Mouse (Mus musculus): ENCODE measurements around the gene Cdhr4. TPM values are rescaled to one million over a fixed set of nuclear protein-coding genes. Genes with fewer than 3 reads are reported as not detected.

Gene Cdhr4
- polyA plus RNA-seq, 1 experiment from 2014 or later, result 1.5 TPM

Other genes with a start within 250 kb of the Cdhr4 start
- 229 and 230 TPM in 2 replicates for gene Rbm5, start 221.5 kb upstream of the Cdhr4 start, polyA plus RNA-seq (2015; fragmentation: Nextera tagmentation; extraction: Ambion mirVana)
- 85.4 and 86.3 TPM in 2 replicates for gene Rbm6, start 119.3 kb upstream of the Cdhr4 start, polyA plus RNA-seq (2015; fragmentation: Nextera tagmentation; extraction: Ambion mirVana)
- 23.0 and 23.3 TPM in 2 replicates for gene Mon1a, start 104.3 kb upstream of the Cdhr4 start, polyA plus RNA-seq (2015; fragmentation: Nextera tagmentation; extraction: Ambion mirVana)
- 3.4 and 4.3 TPM in 2 replicates for gene Mst1r, start 85.6 kb upstream of the Cdhr4 start, polyA plus RNA-seq (2015; fragmentation: Nextera tagmentation; extraction: Ambion mirVana)
- not detected in 2 replicates for gene Actl11, start 64.0 kb upstream of the Cdhr4 start, polyA plus RNA-seq (2015; fragmentation: Nextera tagmentation; extraction: Ambion mirVana)
- 43.3 and 49.1 TPM in 2 replicates for gene Camkv, start 56.8 kb upstream of the Cdhr4 start, polyA plus RNA-seq (2015; fragmentation: Nextera tagmentation; extraction: Ambion mirVana)
- gene Traip, start 42.4 kb upstream of the Cdhr4 start, polyA plus RNA-seq (2015; fragmentation: Nextera tagmentation; extraction: Ambion mirVana), result 6.1 and 10.2 TPM in 2 replicates
- 5.6 and 23.0 TPM in 2 replicates for gene Uba7, start 17.0 kb upstream of the Cdhr4 start, polyA plus RNA-seq (2015; fragmentation: Nextera tagmentation; extraction: Ambion mirVana)
- 1.2 and 3.1 TPM in 2 replicates for gene Gm20661, start 9.4 kb upstream of the Cdhr4 start, polyA plus RNA-seq (2015; fragmentation: Nextera tagmentation; extraction: Ambion mirVana)
- 21.0 and 30.4 TPM in 2 replicates for gene Inka1, start 6.6 kb upstream of the Cdhr4 start, polyA plus RNA-seq (2015; fragmentation: Nextera tagmentation; extraction: Ambion mirVana)
- 0.59 and 1.1 TPM in 2 replicates for gene Gm20662, start 3.9 kb downstream of the Cdhr4 start, polyA plus RNA-seq (2015; fragmentation: Nextera tagmentation; extraction: Ambion mirVana)
- 88.6 and 99.1 TPM in 2 replicates for gene Ip6k1, start 10.0 kb downstream of the Cdhr4 start, polyA plus RNA-seq (2015; fragmentation: Nextera tagmentation; extraction: Ambion mirVana)
- gene Gmppb, start 56.7 kb downstream of the Cdhr4 start, polyA plus RNA-seq (2015; fragmentation: Nextera tagmentation; extraction: Ambion mirVana), result 22.0 and 28.9 TPM in 2 replicates
- 2.2 and 2.8 TPM in 2 replicates for gene Amigo3, start 60.7 kb downstream of the Cdhr4 start, polyA plus RNA-seq (2015; fragmentation: Nextera tagmentation; extraction: Ambion mirVana)
- gene Mst1, start 87.9 kb downstream of the Cdhr4 start, polyA plus RNA-seq (2015; fragmentation: Nextera tagmentation; extraction: Ambion mirVana), result 0.50 TPM in 1 of 2 replicates, not detected in the other
- gene Rnf123, start 90.8 kb downstream of the Cdhr4 start, polyA plus RNA-seq (2015; fragmentation: Nextera tagmentation; extraction: Ambion mirVana), result 44.3 and 51.6 TPM in 2 replicates
- 52.3 and 53.5 TPM in 2 replicates for gene Apeh, start 102.1 kb downstream of the Cdhr4 start, polyA plus RNA-seq (2015; fragmentation: Nextera tagmentation; extraction: Ambion mirVana)
- 8.8 and 9.7 TPM in 2 replicates for gene Bsn, start 197.9 kb downstream of the Cdhr4 start, polyA plus RNA-seq (2015; fragmentation: Nextera tagmentation; extraction: Ambion mirVana)

Measured in neural tube, embryonic 15.5 days (tissue).